Mouse (Mus musculus): ENCODE measurements around the gene Zfp300. TPM values are rescaled to one million over a fixed set of nuclear protein-coding genes. Genes with fewer than 3 reads are reported as not detected.

Gene Zfp300
- 0.18 and 0.23 TPM in 2 replicates for polyA plus RNA-seq (2015; fragmentation: Nextera tagmentation; extraction: Ambion mirVana)

GRCm38 (mm10) chrX:21088983-21089866, at the start of gene Zfp300:
Gene Zfp300 (minus strand): TSS chrX:21089527.
- peak within 1 kb of the TSS; percentile 49 for H3K4me3 ChIP-seq (ENCODE audit: low read depth, low read length)
- no peak for ATAC-seq (ENCODE audit: low read depth)
- 19% methylated on average over 27 of the region's 27 CpGs for WGBS (ENCODE audit: insufficient replicate concordance)
- H3K36me3 ChIP-seq (ENCODE audit: control insufficient read depth, insufficient read depth), result no peaks in the 10 kb centered on the region
- no peaks in the 10 kb centered on the region for H3K9me3 ChIP-seq (replicated peaks; ENCODE audit: control insufficient read depth, low read length)
- H3K27ac ChIP-seq (ENCODE audit: low read length), result no peak within 1 kb of the TSS
- H3K27me3 ChIP-seq (ENCODE audit: control insufficient read depth, insufficient read depth, low read depth, low read length), result no peaks in the 10 kb centered on the region
- no peak within 1 kb of the TSS for H3K9ac ChIP-seq (ENCODE audit: low read depth, low read length)
- peak within 1 kb of the TSS; percentile 52 for H3K4me2 ChIP-seq (ENCODE audit: low read depth, low read length)
- H3K4me1 ChIP-seq (ENCODE audit: control insufficient read depth, low read depth, low read length), result no peaks in the 10 kb centered on the region

GRCm38 (mm10) chrX:21115520-21115919, 26.2 kb upstream of the Zfp300 start, which contains the start of gene Ssxa1:
Gene Ssxa1 (plus strand): TSS chrX:21115820.
- Histone ChIP-seq H3K27ac (ENCODE audit: low read length) (no peak within 1 kb of the TSS), H3K4me3 (ENCODE audit: low read depth, low read length) (no peak within 1 kb of the TSS), H3K4me1 (ENCODE audit: control insufficient read depth, low read depth, low read length) (no peaks in the 10 kb centered on the region), H3K27me3 (ENCODE audit: control insufficient read depth, insufficient read depth, low read depth, low read length) (no peaks in the 10 kb centered on the region), H3K4me2 (ENCODE audit: low read depth, low read length) (no peak within 1 kb of the TSS), H3K9me3 (replicated peaks; ENCODE audit: control insufficient read depth, low read length) (no peaks in the 10 kb centered on the region), H3K36me3 (ENCODE audit: control insufficient read depth, insufficient read depth) (no peaks in the 10 kb centered on the region), H3K9ac (ENCODE audit: low read depth, low read length) (no peak within 1 kb of the TSS)
- ATAC-seq (ENCODE audit: low read depth), result no peak
- 55% methylated on average over 4 of the region's 4 CpGs for WGBS (ENCODE audit: insufficient replicate concordance)

- no peak for ATAC-seq (ENCODE audit: low read depth)
- H3K27me3 ChIP-seq (ENCODE audit: control insufficient read depth, insufficient read depth, low read depth, low read length), result no peaks in the 10 kb centered on the region
- H3K4me3 ChIP-seq (ENCODE audit: low read depth, low read length), result no peak overlapping the region
- H3K4me2 ChIP-seq (ENCODE audit: low read depth, low read length), result no peak overlapping the region
- no peak overlapping the region for H3K9ac ChIP-seq (ENCODE audit: low read depth, low read length)
- no peaks in the 10 kb centered on the region for H3K36me3 ChIP-seq (ENCODE audit: control insufficient read depth, insufficient read depth)
- no peaks in the 10 kb centered on the region for H3K4me1 ChIP-seq (ENCODE audit: control insufficient read depth, low read depth, low read length)
- WGBS (ENCODE audit: insufficient replicate concordance), result 44% methylated on average over 7 of the region's 7 CpGs
- no peaks in the 10 kb centered on the region for H3K9me3 ChIP-seq (replicated peaks; ENCODE audit: control insufficient read depth, low read length)
- no peak overlapping the region for H3K27ac ChIP-seq (ENCODE audit: low read length)
Observed at GRCm38 (mm10) chrX:21089867-21090239, 526 bp upstream of the Zfp300 start.

GRCm38 (mm10) chrX:21088645-21088982, 713 bp downstream of the Zfp300 start:
- Histone ChIP-seq H3K4me3 (ENCODE audit: low read depth, low read length) (peak overlapping the region; percentile 49), H3K4me2 (ENCODE audit: low read depth, low read length) (peak overlapping the region; percentile 52), H3K27ac (ENCODE audit: low read length) (no peak overlapping the region), H3K4me1 (ENCODE audit: control insufficient read depth, low read depth, low read length) (no peaks in the 10 kb centered on the region), H3K9me3 (replicated peaks; ENCODE audit: control insufficient read depth, low read length) (no peaks in the 10 kb centered on the region), H3K9ac (ENCODE audit: low read depth, low read length) (no peak overlapping the region), H3K27me3 (ENCODE audit: control insufficient read depth, insufficient read depth, low read depth, low read length) (no peaks in the 10 kb centered on the region), H3K36me3 (ENCODE audit: control insufficient read depth, insufficient read depth) (no peaks in the 10 kb centered on the region)
- whole genome bisulfite sequencing (ENCODE audit: insufficient replicate concordance), result 28% methylated on average over 6 of the region's 6 CpGs
- no peak for ATAC-seq (ENCODE audit: low read depth)

GRCm38 (mm10) chrX:21068106-21068505, 21.2 kb downstream of the Zfp300 start, which contains the start of gene Spaca5:
Gene Spaca5 (plus strand): TSS chrX:21068406.
- no peaks in the 10 kb centered on the region for H3K9me3 ChIP-seq (replicated peaks; ENCODE audit: control insufficient read depth, low read length)
- no peaks in the 10 kb centered on the region for H3K36me3 ChIP-seq (ENCODE audit: control insufficient read depth, insufficient read depth)
- H3K4me2 ChIP-seq (ENCODE audit: low read depth, low read length), result no peak within 1 kb of the TSS
- no peaks in the 10 kb centered on the region for H3K4me1 ChIP-seq (ENCODE audit: control insufficient read depth, low read depth, low read length)
- H3K9ac ChIP-seq (ENCODE audit: low read depth, low read length), result no peak within 1 kb of the TSS
- no peak for ATAC-seq (ENCODE audit: low read depth)
- H3K4me3 ChIP-seq (ENCODE audit: low read depth, low read length), result no peak within 1 kb of the TSS
- no peak within 1 kb of the TSS for H3K27ac ChIP-seq (ENCODE audit: low read length)
- H3K27me3 ChIP-seq (ENCODE audit: control insufficient read depth, insufficient read depth, low read depth, low read length), result no peaks in the 10 kb centered on the region

- Histone ChIP-seq H3K9ac (ENCODE audit: low read depth, low read length) (no peak overlapping the region), H3K36me3 (ENCODE audit: control insufficient read depth, insufficient read depth) (no peaks in the 10 kb centered on the region), H3K4me1 (ENCODE audit: control insufficient read depth, low read depth, low read length) (no peaks in the 10 kb centered on the region), H3K27me3 (ENCODE audit: control insufficient read depth, insufficient read depth, low read depth, low read length) (no peaks in the 10 kb centered on the region), H3K4me2 (ENCODE audit: low read depth, low read length) (peak overlapping the region; percentile 59), H3K27ac (ENCODE audit: low read length) (no peak overlapping the region), H3K9me3 (replicated peaks; ENCODE audit: control insufficient read depth, low read length) (no peaks in the 10 kb centered on the region), H3K4me3 (ENCODE audit: low read depth, low read length) (peak overlapping the region; percentile 65; the same call in 1 of the 2 replicates)
- no peak for ATAC-seq (ENCODE audit: low read depth)
- WGBS (ENCODE audit: insufficient replicate concordance), result 58% methylated on average over 3 of the region's 3 CpGs
Observed at GRCm38 (mm10) chrX:21062544-21062890, 26.8 kb downstream of the Zfp300 start.

GRCm38 (mm10) chrX:21061866-21062543, 27.3 kb downstream of the Zfp300 start, which contains the start of gene Zfp182:
Gene Zfp182 (minus strand): TSS chrX:21062316.
- H3K27me3 ChIP-seq (ENCODE audit: control insufficient read depth, insufficient read depth, low read depth, low read length), result no peaks in the 10 kb centered on the region
- H3K4me1 ChIP-seq (ENCODE audit: control insufficient read depth, low read depth, low read length), result no peaks in the 10 kb centered on the region
- 20% methylated on average over 25 of the region's 25 CpGs for WGBS (ENCODE audit: insufficient replicate concordance)
- H3K4me2 ChIP-seq (ENCODE audit: low read depth, low read length), result peak within 1 kb of the TSS; percentile 59
- H3K36me3 ChIP-seq (ENCODE audit: control insufficient read depth, insufficient read depth), result no peaks in the 10 kb centered on the region
- H3K9me3 ChIP-seq (replicated peaks; ENCODE audit: control insufficient read depth, low read length), result no peaks in the 10 kb centered on the region
- peak; percentile 87 for ATAC-seq (ENCODE audit: low read depth)
- H3K27ac ChIP-seq (ENCODE audit: low read length), result no peak within 1 kb of the TSS
- peak within 1 kb of the TSS; percentile 69 for H3K9ac ChIP-seq (ENCODE audit: low read depth, low read length)
- H3K4me3 ChIP-seq (ENCODE audit: low read depth, low read length), result peak within 1 kb of the TSS; percentile 65

- H3K4me2 ChIP-seq (ENCODE audit: low read depth, low read length), result peak overlapping the region; percentile 59
- peak overlapping the region; percentile 65 for H3K4me3 ChIP-seq (ENCODE audit: low read depth, low read length)
- 24% methylated on average over 9 of the region's 9 CpGs for WGBS (ENCODE audit: insufficient replicate concordance)
- no peaks in the 10 kb centered on the region for H3K36me3 ChIP-seq (ENCODE audit: control insufficient read depth, insufficient read depth)
- peak overlapping the region; percentile 69 for H3K9ac ChIP-seq (ENCODE audit: low read depth, low read length)
- H3K27me3 ChIP-seq (ENCODE audit: control insufficient read depth, insufficient read depth, low read depth, low read length), result no peaks in the 10 kb centered on the region
- no peak overlapping the region for H3K27ac ChIP-seq (ENCODE audit: low read length)
- H3K4me1 ChIP-seq (ENCODE audit: control insufficient read depth, low read depth, low read length), result no peaks in the 10 kb centered on the region
- 0 out of 2 replicates have a peak, but pooled peaks have one; percentile 19 for ATAC-seq (ENCODE audit: low read depth)
- H3K9me3 ChIP-seq (replicated peaks; ENCODE audit: control insufficient read depth, low read length), result no peaks in the 10 kb centered on the region
Observed at GRCm38 (mm10) chrX:21061460-21061859, 27.9 kb downstream of the Zfp300 start.
